ENCODE assay signal across 17 mouse cellular contexts in genomic region chr10:36229422-36229821, GRCm38 (mm10).
"Had no signal": no experiment of that assay in that cellular context is flagged by ENCODE, and none has a peak within 500 bp of the region (broad histone marks: within the 10 kb centered on the region; RNA-seq: fewer than 3 reads in every experiment).

No protein-coding gene starts in this region.

- ATAC-seq: midbrain, embryonic 16.5 days had no signal

- H3K27ac ChIP-seq: liver, embryonic 14.5 days; neural tube, embryonic 13.5 days; neural tube, embryonic 15.5 days had no signal

- H3K9ac ChIP-seq: liver, embryonic 14.5 days; lung, embryonic 14.5 days; neural tube, embryonic 13.5 days; neural tube, embryonic 15.5 days had no signal

- H3K4me3 ChIP-seq: myocyte; neural tube, embryonic 13.5 days; neural tube, embryonic 15.5 days had no signal

- DNase-seq: lung, adult 18-20 months; lung, embryonic 14.5 days; lung, postnatal 10 days; lung, postnatal 4 days; retina, postnatal 1 day; right cerebral cortex, adult 18-20 months; right cerebral cortex, postnatal 25 days; right cerebral cortex, postnatal 4 days; spleen, adult 18-20 months; thymus, adult 18-20 months; thymus, postnatal 14 days; thymus, postnatal 36 days had no signal

- H3K9me3 ChIP-seq: neural tube, embryonic 13.5 days; neural tube, embryonic 15.5 days had no signal

- H3K27me3 ChIP-seq: neural tube, embryonic 13.5 days; neural tube, embryonic 15.5 days had no signal

- H3K36me3 ChIP-seq: neural tube, embryonic 13.5 days; neural tube, embryonic 15.5 days had no signal

- H3K4me2 ChIP-seq: lung, embryonic 14.5 days; neural tube, embryonic 13.5 days; neural tube, embryonic 15.5 days had no signal

- H3K4me1 ChIP-seq: neural tube, embryonic 13.5 days; neural tube, embryonic 15.5 days had no signal
